Mouse (Mus musculus) cerebellum, adult 18-20 months (tissue): ENCODE measurements at regions not wholly inside any gene's neighbourhood (a gene's known extent, or its start where the extent isn't known, plus 50 kb on each side); places are given as distances from the start of the nearest gene placed in this dataset.

Source experiments
- DNase-seq, 2 experiments: peaks; one replicate each; pipeline ENCODE4 v3.0.0; 2021

DNA sequence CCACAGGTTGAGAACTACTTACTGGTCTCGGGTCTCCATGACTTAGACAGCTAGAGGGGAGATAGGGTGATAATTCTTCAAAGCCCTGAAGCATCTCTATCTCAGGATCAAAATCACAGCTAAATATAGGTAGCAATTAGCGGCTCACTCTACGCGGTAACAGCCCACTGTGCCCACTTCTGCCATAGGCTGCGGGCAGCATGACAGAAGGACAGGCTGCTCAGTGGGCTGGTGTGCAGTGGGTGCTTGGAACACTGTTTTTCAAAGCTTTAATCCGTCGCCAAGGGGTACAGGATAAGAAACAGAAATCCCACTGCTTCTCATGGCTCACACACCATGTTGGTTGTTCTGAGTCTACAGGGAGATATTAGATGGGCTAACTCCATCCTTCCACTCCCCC is 59.2 kb upstream of the Twist2 start:
- DNase-seq: no peak

DNA sequence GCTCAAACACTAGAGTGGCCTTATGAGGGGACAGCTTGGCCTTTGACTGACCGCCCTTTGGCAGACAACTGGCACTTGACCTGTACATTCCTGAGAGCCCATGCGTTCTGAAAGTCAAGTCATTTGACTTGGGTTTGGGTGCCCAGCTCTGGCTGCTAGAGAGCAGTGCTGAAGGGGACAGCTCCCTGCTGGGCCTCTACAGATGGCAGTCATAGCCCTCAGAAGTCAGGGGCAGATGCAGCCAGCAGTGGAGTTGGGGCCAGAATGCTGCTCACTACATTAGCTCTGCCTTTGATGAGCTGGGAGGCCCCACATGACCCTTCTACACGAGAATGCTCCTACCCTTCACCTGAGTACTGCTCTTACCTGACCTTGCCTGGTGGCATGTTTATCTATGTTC is 58.3 kb upstream of the Twist2 start:
- DNase-seq: no peak

DNA sequence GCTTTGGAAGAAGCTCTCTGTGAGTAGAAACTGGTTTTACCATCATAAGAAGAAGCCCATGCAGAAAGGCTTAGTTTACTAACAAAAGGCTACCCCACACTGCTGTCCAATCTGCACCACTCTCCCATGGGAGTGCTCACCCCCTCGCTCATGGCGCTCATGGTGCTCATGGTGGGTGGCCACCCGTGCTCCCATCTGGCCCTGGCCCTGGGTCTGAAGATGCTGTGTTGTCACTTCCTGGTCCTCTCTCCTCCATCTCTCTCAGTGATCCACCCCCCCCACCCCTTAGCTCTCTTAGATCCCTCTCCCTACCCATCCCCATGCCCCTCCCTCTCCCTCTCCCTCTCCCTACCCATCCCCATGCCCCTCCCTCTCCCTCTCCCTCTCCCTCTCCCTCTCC is 57.2 kb upstream of the Twist2 start:
- no peak for DNase-seq

DNA sequence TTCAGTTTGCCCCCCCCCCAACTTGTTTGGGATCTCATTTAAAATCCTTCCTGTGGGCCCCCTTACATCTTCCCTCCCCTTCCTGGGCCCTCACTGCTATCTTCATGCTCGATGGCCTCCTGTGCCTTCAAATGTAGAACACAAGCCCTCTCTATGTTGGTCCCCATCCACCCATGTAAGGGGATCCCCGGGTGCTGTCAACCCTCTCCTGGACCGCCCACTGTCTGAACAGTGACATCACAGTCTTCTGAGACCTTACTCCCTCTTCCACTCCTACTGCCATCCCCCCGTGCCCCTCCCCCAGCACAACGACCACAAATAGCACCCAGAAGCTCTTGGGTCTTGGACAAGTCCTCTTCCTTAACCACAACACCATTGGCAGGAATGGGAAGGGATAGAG is 56.6 kb upstream of the Twist2 start:
- DNase-seq: no peak

DNA sequence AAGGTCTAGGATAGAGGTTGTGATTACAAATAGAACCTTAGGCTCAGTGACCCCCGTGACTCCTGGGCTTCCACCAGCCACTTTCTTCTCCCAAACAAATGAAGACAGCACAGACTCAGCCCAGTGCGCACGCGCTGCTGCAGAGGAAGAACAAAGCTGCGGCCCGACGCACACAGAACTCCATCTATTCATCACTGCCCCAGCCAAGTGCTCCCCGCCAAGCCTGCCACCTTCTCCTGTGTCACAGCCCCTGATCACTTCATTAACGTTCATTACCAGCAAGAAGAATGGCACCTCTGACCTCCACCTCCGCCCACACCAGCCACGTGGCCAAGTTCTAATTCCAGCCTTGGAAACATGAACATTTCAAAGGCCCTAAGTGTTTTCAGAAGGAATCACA is 53.7 kb upstream of the Twist2 start:
- DNase-seq: no peak
